Mouse (Mus musculus) thymus, adult 2 months (tissue): ENCODE results near the gene Ubald2. TPM values are rescaled to one million over a fixed set of nuclear protein-coding genes. Genes with fewer than 3 reads are reported as not detected.
"Not testable (repeated sequence)": the region's sequence is repeated elsewhere in the genome, so short reads cannot be mapped to it uniquely, and the experiment has no call there.

Source experiments
- DNase-seq: peaks from one replicate; pipeline ENCODE4 v3.0.0; 2021
- H3K27ac ChIP-seq: fragments of 200-500 bp; 2 replicates; pipeline ENCODE4 v1.5.1; 2012; ENCODE audit warnings: low read length, control low read depth; ENCODE audit not compliant: control insufficient read depth, insufficient read depth
- H3K27me3 ChIP-seq: fragments of 200-500 bp; 2 replicates; pipeline ENCODE4 v1.6.1; 2012; ENCODE audit warnings: mild to moderate bottlenecking, low read length, moderate library complexity, mixed read lengths; ENCODE audit not compliant: control insufficient read depth, insufficient read depth
- H3K36me3 ChIP-seq: fragments of 200-500 bp; 2 replicates; pipeline ENCODE4 v1.6.1; 2012; ENCODE audit warnings: mild to moderate bottlenecking, low read length, moderate library complexity; ENCODE audit not compliant: control insufficient read depth, insufficient read depth
- H3K4me1 ChIP-seq: fragments of 200-500 bp; replicated peaks from 2 replicates; pipeline ENCODE4 v1.6.1; 2012; ENCODE audit warnings: low read length; ENCODE audit not compliant: control insufficient read depth, insufficient read depth
- H3K4me3 ChIP-seq: fragments of 200-500 bp; 2 replicates; pipeline ENCODE4 v1.5.1; 2012; ENCODE audit warnings: mild to moderate bottlenecking, low read length, control low read depth, moderate library complexity; ENCODE audit not compliant: control insufficient read depth, insufficient read depth
- CTCF ChIP-seq: fragments of 200-500 bp; IDR thresholded peaks from 2 replicates; pipeline ENCODE4 v1.5.1; 2012; ENCODE audit warnings: mild to moderate bottlenecking, control low read depth, low read length, moderate library complexity, borderline replicate concordance; ENCODE audit not compliant: control insufficient read depth, poor library complexity, insufficient read depth; ENCODE audit errors: extremely low read depth
- POLR2A ChIP-seq: fragments of 200-500 bp; IDR thresholded peaks from 2 replicates; pipeline ENCODE4 v1.6.1; 2012; ENCODE audit warnings: mild to moderate bottlenecking, low read length, control low read depth, moderate library complexity; ENCODE audit not compliant: control insufficient read depth, poor library complexity, insufficient read depth; ENCODE audit errors: extremely low read depth
- WGBS: fragments of 180-500 bp; shearing (Covaris S2); methylation state at CpG from one replicate; pipeline ENCODE4 v1.1.7; 2018; 5-methylcytosine and 5-hydroxymethylcytosine counted together
- polyA plus RNA-seq: library from polyadenylated mRNA; depleted of rRNA; stranded (reverse); fragments of >200 nt; gene quantifications from 2 replicates; pipeline ENCODE4 v1.2.3, GENCODE M21; 2012

The Ubald2 gene
- polyA plus RNA-seq, 1 experiment, result 558 TPM

- Histone ChIP-seq H3K4me3 (no peak overlapping the region), H3K4me1 (no peaks in the 10 kb centered on the region), H3K36me3 (no peaks in the 10 kb centered on the region), H3K27ac (no peak overlapping the region), H3K27me3 (no peaks in the 10 kb centered on the region)
- TF ChIP-seq POLR2A, result no peak
- no peak for TF ChIP-seq CTCF
- no peak for DNase-seq
- WGBS, result 94% methylated on average over 8 of the region's 8 CpGs
These were observed 22.3 kb downstream of the Ubald2 start for GRCm38 (mm10) chr11:116456234-116456633.

GRCm38 (mm10) chr11:116459786-116460185 lies 25.9 kb downstream of the Ubald2 start:
- no peaks in the 10 kb centered on the region for H3K27me3 ChIP-seq
- TF ChIP-seq POLR2A (no peak), CTCF (no peak)

GRCm38 (mm10) chr11:116463338-116463737 lies 29.4 kb downstream of the Ubald2 start:
- 68% methylated on average over 5 of the region's 5 CpGs for WGBS

More at GRCm38 (mm10) chr11:116459786-116460185, 25.9 kb downstream of the Ubald2 start:
- 79% methylated on average over 4 of the region's 4 CpGs for WGBS
- Histone ChIP-seq H3K27ac (no peak overlapping the region), H3K36me3 (no peaks in the 10 kb centered on the region), H3K4me3 (no peak overlapping the region), H3K4me1 (no peaks in the 10 kb centered on the region)
- no peak for DNase-seq

GRCm38 (mm10) chr11:116463833-116464232 lies 29.9 kb downstream of the Ubald2 start:
- TF ChIP-seq POLR2A, result no peak
- peak; percentile 91; the same call in 1 of the 2 replicates for TF ChIP-seq CTCF
- peak; percentile 82 for DNase-seq
- Histone ChIP-seq H3K4me1 (no peaks in the 10 kb centered on the region), H3K27ac (no peak overlapping the region), H3K27me3 (no peaks in the 10 kb centered on the region), H3K4me3 (no peak overlapping the region), H3K36me3 (no peaks in the 10 kb centered on the region)
- 2% methylated on average over 2 of the region's 2 CpGs for WGBS

More at GRCm38 (mm10) chr11:116463338-116463737, 29.4 kb downstream of the Ubald2 start:
- no peak for TF ChIP-seq POLR2A
- TF ChIP-seq CTCF, result no peak
- Histone ChIP-seq H3K36me3 (no peaks in the 10 kb centered on the region), H3K4me1 (no peaks in the 10 kb centered on the region), H3K4me3 (no peak overlapping the region), H3K27me3 (no peaks in the 10 kb centered on the region), H3K27ac (no peak overlapping the region)
- no peak for DNase-seq

GRCm38 (mm10) chr11:116466141-116466540 lies 32.2 kb downstream of the Ubald2 start, which contains the start of gene Qrich2:
TSS of gene Qrich2 (minus strand) at chr11:116466241.
- H3K27ac ChIP-seq, result no peak within 1 kb of the TSS
- no peak within 1 kb of the TSS for H3K4me3 ChIP-seq
- WGBS, result 72% methylated on average over 20 of the region's 20 CpGs
- H3K27me3 ChIP-seq, result no peaks in the 10 kb centered on the region
- no peaks in the 10 kb centered on the region for H3K4me1 ChIP-seq
- TF ChIP-seq CTCF, result no peak
- no peak for TF ChIP-seq POLR2A
- peaks cover 3% of the 10 kb centered on the region for H3K36me3 ChIP-seq
- DNase-seq, result no peak

- H3K27me3 ChIP-seq, DNase-seq, H3K27ac ChIP-seq, H3K4me1 ChIP-seq, H3K4me3 ChIP-seq: not testable (repeated sequence)
- H3K36me3 ChIP-seq, result peaks cover 24% of the 10 kb centered on the region
- 80% methylated on average over 3 of the region's 3 CpGs for WGBS
These were observed 34.4 kb downstream of the Ubald2 start for GRCm38 (mm10) chr11:116468338-116468737.

GRCm38 (mm10) chr11:116470249-116470648 lies 36.4 kb downstream of the Ubald2 start:
- no peak overlapping the region for H3K27ac ChIP-seq
- WGBS, result 99% methylated on average over 3 of the region's 3 CpGs

More at GRCm38 (mm10) chr11:116470249-116470648, 36.4 kb downstream of the Ubald2 start:
- Histone ChIP-seq H3K4me1 (no peaks in the 10 kb centered on the region), H3K27me3 (no peaks in the 10 kb centered on the region), H3K4me3 (no peak overlapping the region), H3K36me3 (peaks cover 25% of the 10 kb centered on the region)
- no peak for DNase-seq
- no peak for TF ChIP-seq POLR2A
- no peak for TF ChIP-seq CTCF
